Mouse (Mus musculus): ENCODE measurements around the gene Gm37419. TPM values are rescaled to one million over a fixed set of nuclear protein-coding genes. Genes with fewer than 3 reads are reported as not detected.
A peak's percentile ranks its signal among the peaks of the same experiment; 100 is the strongest.

Gm37419 gene
- total and polyA plus RNA-seq, 2 experiments from 2014 or later, result not detected

DNA sequence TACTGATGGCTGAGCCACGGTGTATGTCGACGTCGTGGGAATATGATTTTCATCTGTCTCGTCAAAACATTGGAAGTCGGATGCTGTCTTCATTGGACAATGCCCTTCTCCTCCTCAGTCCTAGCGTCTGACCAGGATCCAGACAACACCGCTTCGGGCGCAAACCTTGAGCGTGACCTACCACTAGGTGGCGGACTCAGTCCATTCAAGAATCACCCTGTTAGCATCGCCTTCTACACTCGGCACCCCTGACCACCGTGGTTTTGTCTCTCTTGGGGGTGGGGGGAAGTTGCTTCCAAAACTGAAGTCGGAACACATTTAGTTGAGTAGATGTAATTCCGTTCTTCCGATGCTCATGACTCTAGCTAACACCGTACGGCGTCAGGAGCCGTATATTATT is 4.1 kb upstream of the Gm37419 start:
- Histone ChIP-seq H3K36me3 (ENCODE audit: insufficient read depth) (no peaks in the 10 kb centered on the region), H3K4me3 (ENCODE audit: low read depth, low read length) (peak overlapping the region; percentile 79), H3K9ac (peak overlapping the region; percentile 87; the same call in 1 of the 2 replicates), H3K4me2 (ENCODE audit: low read depth) (peak overlapping the region; percentile 87), H3K27ac (ENCODE audit: low read depth, low read length) (peak overlapping the region; percentile 36; the same call in 1 of the 2 replicates), H3K9me3 (ENCODE audit: low read length) (no peaks in the 10 kb centered on the region), H3K4me1 (ENCODE audit: insufficient read depth) (0 out of 2 replicates have a peak, but pooled peaks cover 8% of the 10 kb centered on the region), H3K27me3 (ENCODE audit: insufficient read depth, low read length) (peaks cover 14% of the 10 kb centered on the region; the same call in 1 of the 2 replicates)
- peak; percentile 95 for TF ChIP-seq CTCF (IDR thresholded peaks at IDR 0.05; ENCODE audit: low read depth)
- DNase-seq, result peak; percentile 91
- peak; percentile 36 for ATAC-seq
- WGBS, result under 1% methylated on average over 22 of the region's 22 CpGs

- no peak for ATAC-seq
- Histone ChIP-seq H3K4me3 (ENCODE audit: low read depth, low read length) (peak overlapping the region; percentile 79), H3K27ac (ENCODE audit: low read depth, low read length) (peak overlapping the region; percentile 36), H3K27me3 (ENCODE audit: insufficient read depth, low read length) (peaks cover 9% of the 10 kb centered on the region; the same call in 1 of the 2 replicates), H3K9ac (peak overlapping the region; percentile 87), H3K4me2 (ENCODE audit: low read depth) (peak overlapping the region; percentile 87), H3K4me1 (ENCODE audit: insufficient read depth) (0 out of 2 replicates have a peak, but pooled peaks cover 8% of the 10 kb centered on the region), H3K36me3 (ENCODE audit: insufficient read depth) (no peaks in the 10 kb centered on the region), H3K9me3 (ENCODE audit: low read length) (no peaks in the 10 kb centered on the region)
- no peak for TF ChIP-seq CTCF (IDR thresholded peaks at IDR 0.05; ENCODE audit: low read depth)
- DNase-seq, result peak; percentile 75
- WGBS, result under 1% methylated on average over 22 of the region's 22 CpGs
These were observed 3.4 kb upstream of the Gm37419 start for GRCm38 (mm10) chr16:23984760-23985466.

DNA sequence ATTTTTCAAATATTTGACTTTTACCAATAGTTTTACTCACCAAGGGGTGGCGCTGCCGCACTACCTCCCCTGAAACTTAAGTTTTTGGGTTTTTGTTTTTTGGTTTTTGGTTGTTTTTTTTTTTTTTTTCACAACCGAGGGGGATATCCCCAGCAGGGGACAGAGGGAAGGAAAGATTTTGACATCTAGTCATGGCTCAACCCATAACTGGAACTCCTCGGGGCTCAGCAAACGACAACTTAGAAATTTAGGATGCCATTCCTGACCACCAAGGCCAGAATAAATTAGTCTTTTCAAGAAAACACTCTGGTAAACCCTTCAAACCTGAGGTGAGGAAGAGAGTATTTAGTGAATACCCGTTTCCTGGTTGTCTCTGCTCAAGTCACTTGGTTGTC is 2.8 kb upstream of the Gm37419 start:
- peaks cover 9% of the 10 kb centered on the region; the same call in 1 of the 2 replicates for H3K27me3 ChIP-seq (ENCODE audit: insufficient read depth, low read length)
- H3K9ac ChIP-seq, result peak overlapping the region; percentile 87; the same call in 1 of the 2 replicates
- no peaks in the 10 kb centered on the region for H3K36me3 ChIP-seq (ENCODE audit: insufficient read depth)
- peak; percentile 71 for TF ChIP-seq CTCF (IDR thresholded peaks at IDR 0.05; ENCODE audit: low read depth)
- H3K4me3 ChIP-seq (ENCODE audit: low read depth, low read length), result peak overlapping the region; percentile 79
- ATAC-seq (no peak), DNase-seq (peak; percentile 67)
- peak overlapping the region; percentile 87 for H3K4me2 ChIP-seq (ENCODE audit: low read depth)
- H3K9me3 ChIP-seq (ENCODE audit: low read length), result no peaks in the 10 kb centered on the region
- 0 out of 2 replicates have a peak, but pooled peaks cover 8% of the 10 kb centered on the region for H3K4me1 ChIP-seq (ENCODE audit: insufficient read depth)
- H3K27ac ChIP-seq (ENCODE audit: low read depth, low read length), result peak overlapping the region; percentile 100; the same call in 1 of the 2 replicates
- WGBS, result 1% methylated on average over 6 of the region's 6 CpGs

DNA sequence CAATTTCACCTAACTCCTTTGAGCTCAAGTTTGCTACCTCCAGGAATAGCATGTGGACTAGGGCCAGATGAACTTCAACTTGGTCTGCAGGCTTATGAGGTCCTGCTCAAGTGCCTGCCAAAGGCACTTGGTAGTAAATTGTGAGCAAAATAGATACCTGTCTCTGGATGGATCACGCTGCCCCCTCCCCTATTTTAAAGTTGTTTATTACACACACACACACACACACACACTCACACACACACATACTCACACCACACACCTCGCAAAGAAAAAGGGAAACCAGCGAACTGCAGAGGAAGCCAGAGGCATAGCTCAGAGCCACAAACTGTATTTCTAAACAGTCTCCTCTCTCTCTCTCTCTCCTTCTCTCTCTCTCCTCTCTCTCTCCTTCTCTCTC is 2.1 kb upstream of the Gm37419 start:
- DNase-seq, result peak; percentile 39
- peak overlapping the region; percentile 79 for H3K4me3 ChIP-seq (ENCODE audit: low read depth, low read length)
- H3K4me1 ChIP-seq (ENCODE audit: insufficient read depth), result 0 out of 2 replicates have a peak, but pooled peaks cover 2% of the 10 kb centered on the region
- no peaks in the 10 kb centered on the region for H3K36me3 ChIP-seq (ENCODE audit: insufficient read depth)
- TF ChIP-seq CTCF (IDR thresholded peaks at IDR 0.05; ENCODE audit: low read depth), result no peak
- peak overlapping the region; percentile 87 for H3K9ac ChIP-seq
- H3K9me3 ChIP-seq (ENCODE audit: low read length), result no peaks in the 10 kb centered on the region
- H3K27ac ChIP-seq (ENCODE audit: low read depth, low read length), result peak overlapping the region; percentile 100
- ATAC-seq, result no peak
- H3K4me2 ChIP-seq (ENCODE audit: low read depth), result peak overlapping the region; percentile 87
- peaks cover 9% of the 10 kb centered on the region; the same call in 1 of the 2 replicates for H3K27me3 ChIP-seq (ENCODE audit: insufficient read depth, low read length)
- 11% methylated on average over 3 of the region's 3 CpGs for WGBS

DNA sequence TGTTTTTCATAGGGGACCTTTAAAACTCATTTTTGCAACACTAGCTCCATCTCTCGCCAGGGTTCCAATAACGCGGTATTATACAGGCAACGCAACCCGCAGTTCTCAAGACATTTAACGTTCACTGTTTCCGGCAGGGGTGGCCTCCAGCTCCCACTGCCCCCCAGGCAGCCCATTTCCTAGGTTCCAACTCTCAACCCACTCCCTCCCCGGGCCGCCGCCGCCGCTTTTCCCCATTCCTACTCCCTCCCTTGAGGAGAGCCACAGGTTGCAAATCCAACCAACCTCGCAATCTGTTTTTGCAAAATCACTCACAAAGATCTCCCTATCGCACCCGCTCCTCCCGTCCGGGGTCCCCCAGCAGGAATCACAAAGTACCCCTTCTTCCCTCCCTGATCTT is 1.4 kb upstream of the Gm37419 start:
- DNase-seq, result peak; percentile 25
- 0 out of 2 replicates have a peak, but pooled peaks cover 3% of the 10 kb centered on the region for H3K4me1 ChIP-seq (ENCODE audit: insufficient read depth)
- H3K4me2 ChIP-seq (ENCODE audit: low read depth), result peak overlapping the region; percentile 87
- no peaks in the 10 kb centered on the region for H3K36me3 ChIP-seq (ENCODE audit: insufficient read depth)
- H3K27ac ChIP-seq (ENCODE audit: low read depth, low read length), result peak overlapping the region; percentile 100
- H3K27me3 ChIP-seq (ENCODE audit: insufficient read depth, low read length), result peaks cover 2% of the 10 kb centered on the region; the same call in 1 of the 2 replicates
- H3K9me3 ChIP-seq (ENCODE audit: low read length), result no peaks in the 10 kb centered on the region
- peak overlapping the region; percentile 87 for H3K9ac ChIP-seq
- ATAC-seq, result no peak
- WGBS, result under 1% methylated on average over 17 of the region's 17 CpGs
- peak overlapping the region; percentile 79 for H3K4me3 ChIP-seq (ENCODE audit: low read depth, low read length)
- TF ChIP-seq CTCF (IDR thresholded peaks at IDR 0.05; ENCODE audit: low read depth), result no peak

GRCm38 (mm10) chr16:23987341-23988156 is 733 bp upstream of the Gm37419 start:
- Histone ChIP-seq H3K9ac (peak overlapping the region; percentile 87), H3K4me1 (ENCODE audit: insufficient read depth) (0 out of 2 replicates have a peak, but pooled peaks cover 3% of the 10 kb centered on the region), H3K27ac (ENCODE audit: low read depth, low read length) (peak overlapping the region; percentile 100), H3K4me3 (ENCODE audit: low read depth, low read length) (peak overlapping the region; percentile 79), H3K4me2 (ENCODE audit: low read depth) (peak overlapping the region; percentile 87), H3K9me3 (ENCODE audit: low read length) (no peaks in the 10 kb centered on the region), H3K27me3 (ENCODE audit: insufficient read depth, low read length) (no peaks in the 10 kb centered on the region; the same call in 1 of the 2 replicates), H3K36me3 (ENCODE audit: insufficient read depth) (no peaks in the 10 kb centered on the region)
- no peak for TF ChIP-seq CTCF (IDR thresholded peaks at IDR 0.05; ENCODE audit: low read depth)
- WGBS, result under 1% methylated on average over 64 of the region's 64 CpGs
- DNase-seq, result peak; percentile 53
- ATAC-seq, result no peak

All from forebrain, postnatal 0 days (tissue).